Mouse (Mus musculus): ENCODE data around the gene Cntnap1.

- no peak for TF ChIP-seq ZNF384 (IDR thresholded peaks at IDR 0.05; ENCODE audit: low read depth, low read length)
- TF ChIP-seq CHD2 (IDR thresholded peaks at IDR 0.05; ENCODE audit: low read depth, low read length), result no peak
- no peak for TF ChIP-seq ZC3H11A (IDR thresholded peaks at IDR 0.05; ENCODE audit: borderline replicate concordance, low read depth, low read length)
- TF ChIP-seq HCFC1 (IDR thresholded peaks at IDR 0.05; ENCODE audit: borderline replicate concordance, insufficient read depth, low read length), result no peak
These were observed 24.8 kb downstream of the Cntnap1 start for GRCm38 (mm10) chr11:101195101-101195500.
